Mouse (Mus musculus) hindbrain, embryonic 13.5 days (tissue): ENCODE measurements at regions not wholly inside any gene's neighbourhood (a gene's known extent, or its start where the extent isn't known, plus 50 kb on each side); places are given as distances from the start of the nearest gene placed in this dataset.

Experiments
- ATAC-seq: fragments of 200-750 bp; cut with Nextera tagmentation; 2 replicates; pipeline ENCODE4 v1.8.0; 2017; ENCODE audit warnings: moderate TSS enrichment; ENCODE audit not compliant: low FRiP score
- H3K27ac ChIP-seq: fragments of 300-500 bp; sonication (generic); 2 replicates; pipeline ENCODE4 v1.5.1; 2015; ENCODE audit warnings: inconsistent platforms, mild to moderate bottlenecking, moderate library complexity
- H3K27me3 ChIP-seq: fragments of 300-500 bp; sonication (generic); 2 replicates; pipeline ENCODE4 v1.6.1; 2015; ENCODE audit warnings: mild to moderate bottlenecking, inconsistent platforms
- H3K36me3 ChIP-seq: fragments of 300-500 bp; sonication (generic); 2 replicates; pipeline ENCODE4 v1.6.1; 2015; ENCODE audit warnings: mild to moderate bottlenecking, inconsistent platforms
- H3K4me1 ChIP-seq: fragments of 300-500 bp; sonication (generic); replicated peaks from 2 replicates; pipeline ENCODE4 v1.6.1; 2015; ENCODE audit warnings: inconsistent platforms
- H3K4me2 ChIP-seq: fragments of 300-500 bp; sonication (generic); 2 replicates; pipeline ENCODE4 v1.6.1; 2015; ENCODE audit warnings: inconsistent platforms, mild to moderate bottlenecking, moderate library complexity
- H3K4me3 ChIP-seq: fragments of 300-500 bp; sonication (generic); 2 replicates; pipeline ENCODE4 v1.5.1; 2015; ENCODE audit warnings: mild to moderate bottlenecking, inconsistent platforms
- H3K9ac ChIP-seq: fragments of 300-500 bp; sonication (generic); 2 replicates; pipeline ENCODE4 v1.6.1; 2015; ENCODE audit warnings: mild to moderate bottlenecking, inconsistent platforms
- H3K9me3 ChIP-seq: fragments of 300-500 bp; sonication (generic); 2 replicates; pipeline ENCODE4 v1.6.1; 2016; ENCODE audit warnings: inconsistent platforms
- WGBS: fragments of 180-500 bp; shearing (Covaris S2); methylation state at CpG from one replicate; pipeline ENCODE4 v1.1.7; 2015; 5-methylcytosine and 5-hydroxymethylcytosine counted together

GRCm38 (mm10) chr2:78988224-78988623, 120.3 kb downstream of the Ube2e3 start:
- 88% methylated on average over 2 of the region's 2 CpGs for WGBS
- H3K9ac ChIP-seq, result no peak overlapping the region

GRCm38 (mm10) chr2:78994800-78995555, 127.1 kb downstream of the Ube2e3 start:
- Histone ChIP-seq H3K36me3 (no peaks in the 10 kb centered on the region), H3K4me2 (no peak overlapping the region), H3K27ac (no peak overlapping the region), H3K4me3 (no peak overlapping the region), H3K4me1 (no peaks in the 10 kb centered on the region), H3K9me3 (no peaks in the 10 kb centered on the region), H3K9ac (no peak overlapping the region), H3K27me3 (no peaks in the 10 kb centered on the region)
- ATAC-seq, result no peak
- 82% methylated on average over 3 of the region's 3 CpGs for WGBS

More at GRCm38 (mm10) chr2:78988224-78988623, 120.3 kb downstream of the Ube2e3 start:
- Histone ChIP-seq H3K4me1 (peaks cover 9% of the 10 kb centered on the region; the same call in 1 of the 2 replicates), H3K4me2 (no peak overlapping the region), H3K4me3 (no peak overlapping the region), H3K27ac (no peak overlapping the region), H3K9me3 (no peaks in the 10 kb centered on the region), H3K27me3 (no peaks in the 10 kb centered on the region), H3K36me3 (no peaks in the 10 kb centered on the region)
- no peak for ATAC-seq

GRCm38 (mm10) chr2:78998637-78999036, 130.7 kb downstream of the Ube2e3 start:
- Histone ChIP-seq H3K4me1 (no peaks in the 10 kb centered on the region), H3K4me2 (no peak overlapping the region), H3K27me3 (no peaks in the 10 kb centered on the region), H3K27ac (no peak overlapping the region), H3K4me3 (no peak overlapping the region), H3K36me3 (no peaks in the 10 kb centered on the region), H3K9ac (no peak overlapping the region), H3K9me3 (no peaks in the 10 kb centered on the region)
- ATAC-seq, result no peak
- WGBS, result 96% methylated on average over 8 of the region's 8 CpGs

- no peaks in the 10 kb centered on the region for H3K4me1 ChIP-seq
- no peaks in the 10 kb centered on the region for H3K36me3 ChIP-seq
- H3K27me3 ChIP-seq, result no peaks in the 10 kb centered on the region
- no peak overlapping the region for H3K4me3 ChIP-seq
- H3K4me2 ChIP-seq, result no peak overlapping the region
- H3K9ac ChIP-seq, result no peak overlapping the region
- no peak overlapping the region for H3K27ac ChIP-seq
- no peak for ATAC-seq
- 94% methylated on average over 4 of the region's 4 CpGs for WGBS
- H3K9me3 ChIP-seq, result no peaks in the 10 kb centered on the region
Measured at GRCm38 (mm10) chr2:78999410-78999809, 131.5 kb downstream of the Ube2e3 start.

- WGBS, result 60% methylated on average over 1 of the region's 1 CpGs
- H3K27ac ChIP-seq, result no peak overlapping the region
- ATAC-seq, result no peak
- H3K27me3 ChIP-seq, result no peaks in the 10 kb centered on the region
- H3K4me2 ChIP-seq, result no peak overlapping the region
- H3K36me3 ChIP-seq, result no peaks in the 10 kb centered on the region
- no peaks in the 10 kb centered on the region for H3K4me1 ChIP-seq
- H3K4me3 ChIP-seq, result no peak overlapping the region
- H3K9ac ChIP-seq, result no peak overlapping the region
- no peaks in the 10 kb centered on the region for H3K9me3 ChIP-seq
Measured at GRCm38 (mm10) chr2:79004862-79005261, 136.9 kb downstream of the Ube2e3 start.

GRCm38 (mm10) chr2:79008642-79009041, 140.7 kb downstream of the Ube2e3 start:
- Histone ChIP-seq H3K36me3 (no peaks in the 10 kb centered on the region), H3K9me3 (no peaks in the 10 kb centered on the region), H3K4me1 (no peaks in the 10 kb centered on the region), H3K4me2 (no peak overlapping the region), H3K27me3 (no peaks in the 10 kb centered on the region), H3K4me3 (no peak overlapping the region), H3K27ac (no peak overlapping the region), H3K9ac (no peak overlapping the region)
- no peak for ATAC-seq
- 91% methylated on average over 3 of the region's 3 CpGs for WGBS

GRCm38 (mm10) chr2:79009791-79010190, 141.9 kb downstream of the Ube2e3 start:
- H3K36me3 ChIP-seq, result no peaks in the 10 kb centered on the region
- H3K4me1 ChIP-seq, result no peaks in the 10 kb centered on the region
- H3K9me3 ChIP-seq, result no peaks in the 10 kb centered on the region
- no peak overlapping the region for H3K9ac ChIP-seq
- H3K4me2 ChIP-seq, result no peak overlapping the region
- H3K27me3 ChIP-seq, result no peaks in the 10 kb centered on the region
- no peak overlapping the region for H3K4me3 ChIP-seq
- ATAC-seq, result no peak
- no peak overlapping the region for H3K27ac ChIP-seq
- WGBS, result 65% methylated on average over 2 of the region's 2 CpGs

- 81% methylated on average over 2 of the region's 2 CpGs for WGBS
Measured at GRCm38 (mm10) chr2:79010273-79010672, 142.3 kb downstream of the Ube2e3 start.

GRCm38 (mm10) chr2:79018732-79019423, 151.0 kb downstream of the Ube2e3 start:
- H3K9ac ChIP-seq, result no peak overlapping the region
- H3K36me3 ChIP-seq, result no peaks in the 10 kb centered on the region
- ATAC-seq, result no peak
- no peaks in the 10 kb centered on the region for H3K9me3 ChIP-seq
- H3K4me1 ChIP-seq, result no peaks in the 10 kb centered on the region
- 80% methylated on average over 4 of the region's 4 CpGs for WGBS
- no peak overlapping the region for H3K27ac ChIP-seq
- H3K4me3 ChIP-seq, result no peak overlapping the region
- H3K4me2 ChIP-seq, result no peak overlapping the region
- no peaks in the 10 kb centered on the region for H3K27me3 ChIP-seq

More at GRCm38 (mm10) chr2:79010273-79010672, 142.3 kb downstream of the Ube2e3 start:
- Histone ChIP-seq H3K27me3 (no peaks in the 10 kb centered on the region), H3K36me3 (no peaks in the 10 kb centered on the region), H3K4me2 (no peak overlapping the region), H3K4me3 (no peak overlapping the region), H3K9ac (no peak overlapping the region), H3K4me1 (no peaks in the 10 kb centered on the region), H3K27ac (no peak overlapping the region), H3K9me3 (no peaks in the 10 kb centered on the region)
- ATAC-seq, result no peak

GRCm38 (mm10) chr2:79022954-79023353, 155.0 kb downstream of the Ube2e3 start:
- H3K27ac ChIP-seq, result no peak overlapping the region
- no peaks in the 10 kb centered on the region for H3K27me3 ChIP-seq
- no peak overlapping the region for H3K4me2 ChIP-seq
- H3K4me3 ChIP-seq, result no peak overlapping the region
- no peaks in the 10 kb centered on the region for H3K4me1 ChIP-seq
- no peaks in the 10 kb centered on the region for H3K9me3 ChIP-seq
- WGBS, result 86% methylated on average over 2 of the region's 2 CpGs
- ATAC-seq, result no peak
- H3K36me3 ChIP-seq, result no peaks in the 10 kb centered on the region
- H3K9ac ChIP-seq, result no peak overlapping the region

- no peaks in the 10 kb centered on the region for H3K4me1 ChIP-seq
- H3K27me3 ChIP-seq, result no peaks in the 10 kb centered on the region
- 90% methylated on average over 4 of the region's 4 CpGs for WGBS
- no peak overlapping the region for H3K9ac ChIP-seq
- H3K9me3 ChIP-seq, result no peaks in the 10 kb centered on the region
- no peak overlapping the region for H3K4me3 ChIP-seq
- H3K27ac ChIP-seq, result no peak overlapping the region
- no peak for ATAC-seq
- no peaks in the 10 kb centered on the region for H3K36me3 ChIP-seq
- no peak overlapping the region for H3K4me2 ChIP-seq
Measured at GRCm38 (mm10) chr2:79025678-79026077, 157.8 kb downstream of the Ube2e3 start.

GRCm38 (mm10) chr2:79030990-79031389, 163.1 kb downstream of the Ube2e3 start:
- no peak for ATAC-seq

GRCm38 (mm10) chr2:79036296-79036695, 168.4 kb downstream of the Ube2e3 start:
- H3K4me3 ChIP-seq, result no peak overlapping the region
- H3K27me3 ChIP-seq, result no peaks in the 10 kb centered on the region
- ATAC-seq, result no peak
- peaks cover 4% of the 10 kb centered on the region; the same call in 1 of the 2 replicates for H3K4me1 ChIP-seq
- H3K4me2 ChIP-seq, result no peak overlapping the region
- no peak overlapping the region for H3K9ac ChIP-seq
- no peaks in the 10 kb centered on the region for H3K9me3 ChIP-seq
- 89% methylated on average over 2 of the region's 2 CpGs for WGBS
- H3K27ac ChIP-seq, result no peak overlapping the region
- H3K36me3 ChIP-seq, result no peaks in the 10 kb centered on the region

More at GRCm38 (mm10) chr2:79030990-79031389, 163.1 kb downstream of the Ube2e3 start:
- Histone ChIP-seq H3K4me3 (no peak overlapping the region), H3K36me3 (no peaks in the 10 kb centered on the region), H3K9me3 (no peaks in the 10 kb centered on the region), H3K9ac (no peak overlapping the region), H3K27me3 (no peaks in the 10 kb centered on the region), H3K27ac (no peak overlapping the region), H3K4me2 (no peak overlapping the region), H3K4me1 (no peaks in the 10 kb centered on the region)
- 40% methylated on average over 1 of the region's 1 CpGs for WGBS
